Mouse (Mus musculus) hindbrain, embryonic 14.5 days (tissue): ENCODE measurements around the gene Srgap1. TPM values are rescaled to one million over a fixed set of nuclear protein-coding genes. Genes with fewer than 3 reads are reported as not detected.
A peak's percentile ranks its signal among the peaks of the same experiment; 100 is the strongest.

Experiments
- ATAC-seq: fragments of 200-750 bp; cut with Nextera tagmentation; 2 replicates; pipeline ENCODE4 v1.8.0; 2017; ENCODE audit warnings: moderate number of reproducible peaks, mild to moderate bottlenecking, moderate TSS enrichment, moderate library complexity; ENCODE audit not compliant: low FRiP score
- DNase-seq: peaks from one replicate; pipeline ENCODE4 v3.0.0-alpha.2; 2015; ENCODE audit warnings: low spot score
- H3K27ac ChIP-seq: fragments of 300-500 bp; sonication (generic); 2 replicates; pipeline ENCODE4 v1.5.1; 2014; ENCODE audit warnings: mild to moderate bottlenecking, moderate library complexity
- H3K27me3 ChIP-seq: fragments of 300-500 bp; sonication (generic); 2 replicates; pipeline ENCODE4 v1.6.1; 2014; ENCODE audit warnings: mild to moderate bottlenecking, low read length, mixed read lengths; ENCODE audit not compliant: control insufficient read depth, insufficient read depth
- H3K36me3 ChIP-seq: fragments of 300-500 bp; sonication (generic); replicated peaks from 2 replicates; pipeline ENCODE4 v1.6.1; 2014; ENCODE audit not compliant: control insufficient read depth, insufficient read depth
- H3K4me1 ChIP-seq: fragments of 300-500 bp; sonication (generic); replicated peaks from 2 replicates; pipeline ENCODE4 v1.6.1; 2014; ENCODE audit warnings: antibody characterized with exemption, low read length, mixed read lengths; ENCODE audit not compliant: control insufficient read depth, insufficient read depth
- H3K4me2 ChIP-seq: fragments of 300-500 bp; sonication (generic); replicated peaks from 2 replicates; pipeline ENCODE4 v1.6.1; 2014; ENCODE audit warnings: mild to moderate bottlenecking, moderate library complexity
- H3K4me3 ChIP-seq: fragments of 300-500 bp; sonication (generic); replicated peaks from 2 replicates; pipeline ENCODE4 v1.5.1; 2014; ENCODE audit warnings: mild to moderate bottlenecking, low read length
- H3K9ac ChIP-seq: fragments of 300-500 bp; sonication (generic); 2 replicates; pipeline ENCODE4 v1.6.1; 2014
- H3K9me3 ChIP-seq: fragments of 300-500 bp; sonication (generic); 2 replicates; pipeline ENCODE4 v1.6.1; 2016; ENCODE audit warnings: low read length; ENCODE audit not compliant: control insufficient read depth
- WGBS: fragments of 180-500 bp; shearing (Covaris S2); extraction: QIAGEN DNeasy Blood & Tissue Kit; methylation state at CpG from one replicate; pipeline ENCODE4 v1.1.7; 2014; 5-methylcytosine and 5-hydroxymethylcytosine counted together
- polyA plus RNA-seq: library from polyadenylated mRNA; unstranded; fragments of >200 nt; fragmentation: Nextera tagmentation; extraction: Ambion mirVana; gene quantifications from 2 replicates; pipeline ENCODE4 v1.2.1, GENCODE M21; 2014

Srgap1 gene
- polyA plus RNA-seq, 1 experiment from 2014 or later = 34.6 TPM

DNA sequence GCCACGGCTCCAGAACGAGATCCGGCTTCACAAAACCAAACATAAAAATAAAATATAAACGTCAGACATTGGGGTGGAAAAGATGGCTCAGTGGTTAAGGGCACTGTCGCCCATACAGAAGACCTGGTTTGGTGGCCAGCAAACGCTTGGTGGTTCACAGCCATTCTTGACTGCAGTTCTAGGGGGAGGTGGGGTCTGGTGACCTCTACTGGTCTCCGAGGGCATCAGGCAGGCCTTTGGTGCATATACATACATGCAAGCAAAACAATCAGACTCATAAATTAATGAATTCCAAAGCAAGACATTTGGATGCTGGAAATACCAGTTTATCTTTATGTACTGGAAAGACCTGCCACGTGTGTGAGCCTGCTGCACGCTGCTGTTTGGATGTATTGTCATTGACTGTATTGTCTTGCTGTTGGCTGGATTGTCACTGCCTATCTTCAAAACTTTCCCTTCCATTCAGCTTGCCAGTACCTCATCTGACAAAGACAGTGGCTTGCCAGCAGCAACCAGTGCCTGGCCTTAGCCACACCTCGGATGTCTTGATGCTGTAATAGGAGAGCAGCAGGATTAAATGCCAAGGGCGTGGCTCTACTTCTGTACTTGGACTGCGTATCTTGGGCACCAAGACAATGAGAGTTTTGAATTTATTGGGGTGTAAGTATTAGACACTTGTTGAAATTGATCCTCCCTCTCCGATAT, 282.5 kb downstream of the Srgap1 start:
- WGBS = 81% methylated on average over 13 of the region's 13 CpGs

DNA sequence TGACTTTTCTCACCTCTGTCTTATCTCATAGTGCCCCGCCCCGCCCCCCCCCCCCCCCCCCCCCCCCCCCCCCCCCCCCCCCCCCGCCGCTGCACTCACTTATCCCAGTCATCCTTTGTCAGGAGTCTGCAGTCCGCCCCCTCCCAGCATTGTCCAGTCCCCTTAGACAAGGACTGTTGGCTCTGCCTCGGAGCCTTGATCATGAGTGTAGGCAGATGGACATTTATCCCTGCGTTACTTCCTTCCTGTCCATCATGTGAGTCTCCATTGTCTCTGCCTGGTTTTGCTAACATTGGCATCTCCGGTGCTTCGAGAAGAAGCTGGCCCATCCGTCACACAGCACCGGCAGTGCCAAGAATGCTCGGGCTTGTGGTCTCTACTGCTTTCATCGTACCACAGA, 283.9 kb downstream of the Srgap1 start:
- WGBS = 84% methylated on average over 10 of the region's 13 CpGs

More for the DNA sequence above, 282.5 kb downstream of the Srgap1 start:
- ATAC-seq (no peak), DNase-seq (no peak)
- Histone ChIP-seq H3K27me3 (no peaks in the 10 kb centered on the region), H3K27ac (peak overlapping the region; percentile 68), H3K4me3 (no peak overlapping the region), H3K9me3 (no peaks in the 10 kb centered on the region), H3K4me1 (peaks cover 12% of the 10 kb centered on the region), H3K4me2 (no peak overlapping the region), H3K9ac (no peak overlapping the region), H3K36me3 (no peaks in the 10 kb centered on the region)

DNA sequence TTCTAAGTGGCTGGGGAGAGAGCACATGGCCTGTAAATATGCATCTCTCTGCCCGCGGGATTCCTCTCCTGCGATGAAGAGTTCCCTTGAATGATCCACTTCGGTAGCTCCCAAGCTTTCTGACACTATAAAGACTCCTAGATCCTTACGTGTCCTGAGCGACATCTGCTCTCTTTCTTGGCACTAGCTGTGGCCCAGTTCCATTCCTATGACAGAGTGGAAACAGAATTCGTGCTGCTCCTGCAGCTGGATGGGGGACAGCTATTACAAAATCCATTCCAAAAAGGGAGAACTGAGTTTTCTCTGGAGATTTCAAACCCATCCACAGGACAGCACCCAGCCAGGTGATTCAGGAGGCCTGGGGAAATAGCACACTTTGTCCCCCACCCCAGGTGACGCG, 285.0 kb downstream of the Srgap1 start:
- H3K9ac ChIP-seq = no peak overlapping the region
- peaks cover 12% of the 10 kb centered on the region for H3K4me1 ChIP-seq
- ATAC-seq = no peak
- DNase-seq = no peak
- H3K9me3 ChIP-seq = no peaks in the 10 kb centered on the region
- H3K27me3 ChIP-seq = no peaks in the 10 kb centered on the region
- no peak overlapping the region for H3K27ac ChIP-seq
- WGBS = 84% methylated on average over 9 of the region's 9 CpGs
- no peaks in the 10 kb centered on the region for H3K36me3 ChIP-seq
- no peak overlapping the region for H3K4me3 ChIP-seq
- no peak overlapping the region for H3K4me2 ChIP-seq

More for the DNA sequence above, 283.9 kb downstream of the Srgap1 start:
- no peak overlapping the region for H3K9ac ChIP-seq
- H3K27ac ChIP-seq = no peak overlapping the region
- no peak for ATAC-seq
- no peaks in the 10 kb centered on the region for H3K27me3 ChIP-seq
- DNase-seq = no peak
- peaks cover 12% of the 10 kb centered on the region for H3K4me1 ChIP-seq
- no peaks in the 10 kb centered on the region for H3K9me3 ChIP-seq
- H3K4me2 ChIP-seq = no peak overlapping the region
- H3K4me3 ChIP-seq = no peak overlapping the region
- no peaks in the 10 kb centered on the region for H3K36me3 ChIP-seq

DNA sequence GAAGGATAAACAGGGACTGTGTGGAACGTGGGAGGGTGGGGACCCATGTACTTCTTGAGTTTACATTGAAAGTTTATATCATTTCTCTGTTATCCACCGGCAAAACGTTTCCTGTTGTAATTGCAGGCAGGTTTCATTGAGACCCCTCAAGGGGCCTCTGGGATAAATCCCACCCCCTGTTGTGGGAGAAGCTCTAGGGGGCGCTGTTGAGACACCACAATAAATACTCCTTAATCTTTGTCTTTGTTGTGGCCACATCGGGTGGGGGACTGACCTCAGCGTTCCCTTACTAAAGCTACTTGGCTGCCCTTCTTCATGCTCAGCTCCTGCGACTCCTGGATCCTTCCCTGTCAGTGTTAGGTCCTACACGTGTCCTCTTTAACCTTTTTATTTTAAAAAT, 288.0 kb downstream of the Srgap1 start:
- H3K9ac ChIP-seq = no peak overlapping the region
- no peak overlapping the region for H3K4me3 ChIP-seq
- DNase-seq = no peak
- H3K36me3 ChIP-seq = no peaks in the 10 kb centered on the region
- H3K27ac ChIP-seq = no peak overlapping the region
- WGBS = 51% methylated on average over 8 of the region's 8 CpGs
- ATAC-seq = no peak
- H3K4me1 ChIP-seq = no peaks in the 10 kb centered on the region
- no peak overlapping the region for H3K4me2 ChIP-seq
- H3K9me3 ChIP-seq = no peaks in the 10 kb centered on the region
- no peaks in the 10 kb centered on the region for H3K27me3 ChIP-seq

DNA sequence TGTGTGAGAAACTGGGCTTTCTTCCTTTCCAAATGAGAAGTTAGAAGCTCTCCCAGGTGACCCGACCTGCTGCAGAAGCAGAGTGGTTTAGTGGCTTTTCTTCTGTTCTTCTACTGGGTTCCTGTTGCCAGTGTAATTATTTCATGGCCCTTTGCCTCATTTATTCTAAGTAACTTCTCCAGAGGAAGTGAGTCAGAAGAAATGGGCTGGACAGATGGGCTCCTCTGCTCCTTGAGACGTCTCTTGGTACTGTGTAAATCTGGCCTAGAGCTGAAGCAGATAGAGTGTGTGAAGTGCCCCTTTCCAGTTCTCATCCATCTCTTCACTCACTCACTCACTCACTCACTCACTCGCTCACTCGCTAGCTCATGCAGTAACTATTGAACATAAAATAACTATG, 290.4 kb downstream of the Srgap1 start:
- ATAC-seq = no peak
- Histone ChIP-seq H3K4me2 (no peak overlapping the region), H3K27me3 (no peaks in the 10 kb centered on the region), H3K4me3 (no peak overlapping the region), H3K4me1 (no peaks in the 10 kb centered on the region), H3K9me3 (no peaks in the 10 kb centered on the region), H3K27ac (no peak overlapping the region), H3K9ac (no peak overlapping the region), H3K36me3 (peaks cover 6% of the 10 kb centered on the region; the same call in 1 of the 2 replicates)
- no peak for DNase-seq
- 85% methylated on average over 4 of the region's 4 CpGs for WGBS

DNA sequence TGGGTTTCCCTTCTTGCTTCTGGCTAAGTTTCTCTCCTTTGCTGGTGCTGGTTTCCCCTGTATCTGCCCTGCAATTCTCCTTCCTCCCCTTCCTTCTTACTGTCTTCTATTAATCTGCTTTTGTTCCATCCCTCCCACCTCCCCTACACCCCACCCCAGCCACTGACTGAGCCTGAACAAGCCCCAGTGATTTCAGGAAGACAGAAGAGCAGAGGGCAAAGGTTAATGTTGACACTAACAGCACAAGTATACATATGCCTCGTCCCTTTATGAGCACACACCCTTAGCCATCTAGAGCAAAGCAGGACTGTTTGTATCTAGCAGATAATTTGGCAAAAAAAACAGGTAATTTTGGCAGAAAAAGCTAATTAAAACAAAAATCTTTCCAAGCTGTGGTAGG, 291.3 kb downstream of the Srgap1 start:
- WGBS = 44% methylated on average over 1 of the region's 1 CpGs
- H3K4me2 ChIP-seq = no peak overlapping the region
- H3K27me3 ChIP-seq = no peaks in the 10 kb centered on the region
- no peaks in the 10 kb centered on the region for H3K4me1 ChIP-seq
- H3K9ac ChIP-seq = no peak overlapping the region
- no peak for ATAC-seq
- no peak overlapping the region for H3K4me3 ChIP-seq
- peaks cover 6% of the 10 kb centered on the region for H3K36me3 ChIP-seq
- no peaks in the 10 kb centered on the region for H3K9me3 ChIP-seq
- no peak overlapping the region for H3K27ac ChIP-seq
- DNase-seq = no peak

DNA sequence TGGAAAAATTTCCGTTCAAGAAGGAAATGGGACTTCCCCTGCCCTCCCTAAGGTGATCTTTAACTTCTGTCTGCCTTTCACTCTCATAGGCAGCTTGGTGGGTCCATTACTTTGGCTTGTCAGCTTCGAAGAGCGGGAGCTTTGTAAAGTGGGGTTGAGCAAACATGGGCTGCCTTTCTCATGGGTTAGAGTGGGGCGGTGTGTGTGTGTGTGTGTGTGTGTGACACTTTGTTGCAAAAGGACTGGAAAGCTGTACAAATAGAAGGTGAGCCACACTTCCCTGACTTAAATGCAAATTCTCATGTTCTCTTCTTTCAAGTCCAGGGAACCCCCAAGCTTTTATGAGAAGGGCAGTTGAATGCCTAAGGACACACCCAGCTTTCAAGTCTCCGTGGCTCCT, 292.9 kb downstream of the Srgap1 start:
- Histone ChIP-seq H3K4me3 (no peak overlapping the region), H3K27ac (no peak overlapping the region), H3K9ac (no peak overlapping the region), H3K4me1 (no peaks in the 10 kb centered on the region), H3K27me3 (no peaks in the 10 kb centered on the region), H3K4me2 (no peak overlapping the region), H3K36me3 (peaks cover 14% of the 10 kb centered on the region), H3K9me3 (no peaks in the 10 kb centered on the region)
- DNase-seq = no peak
- WGBS = 89% methylated on average over 5 of the region's 5 CpGs
- no peak for ATAC-seq

DNA sequence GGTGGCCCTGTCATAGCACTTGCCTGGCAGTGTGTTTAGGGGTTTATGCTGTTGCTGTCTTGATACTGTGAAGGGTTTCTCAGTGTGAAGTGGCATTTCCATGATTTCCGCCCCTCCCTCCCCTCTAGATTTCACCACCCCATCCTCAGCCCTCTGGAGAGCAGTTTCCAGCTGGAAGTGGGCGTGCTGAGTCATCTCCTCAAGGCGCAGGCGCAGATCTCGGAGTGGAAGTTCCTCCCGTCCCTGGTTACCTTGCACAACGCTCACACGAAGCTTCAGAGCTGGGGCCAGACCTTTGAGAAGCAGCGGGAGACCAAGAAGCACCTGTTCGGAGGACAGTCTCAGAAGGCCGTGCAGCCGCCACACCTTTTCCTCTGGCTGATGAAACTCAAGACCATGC, 296.9 kb downstream of the Srgap1 start:
- H3K9ac ChIP-seq = no peak overlapping the region
- H3K9me3 ChIP-seq = no peaks in the 10 kb centered on the region
- peaks cover 40% of the 10 kb centered on the region for H3K36me3 ChIP-seq
- no peaks in the 10 kb centered on the region for H3K4me1 ChIP-seq
- no peak for ATAC-seq
- no peak overlapping the region for H3K4me2 ChIP-seq
- 95% methylated on average over 12 of the region's 12 CpGs for WGBS
- H3K27me3 ChIP-seq = no peaks in the 10 kb centered on the region
- H3K27ac ChIP-seq = no peak overlapping the region
- no peak for DNase-seq
- no peak overlapping the region for H3K4me3 ChIP-seq

DNA sequence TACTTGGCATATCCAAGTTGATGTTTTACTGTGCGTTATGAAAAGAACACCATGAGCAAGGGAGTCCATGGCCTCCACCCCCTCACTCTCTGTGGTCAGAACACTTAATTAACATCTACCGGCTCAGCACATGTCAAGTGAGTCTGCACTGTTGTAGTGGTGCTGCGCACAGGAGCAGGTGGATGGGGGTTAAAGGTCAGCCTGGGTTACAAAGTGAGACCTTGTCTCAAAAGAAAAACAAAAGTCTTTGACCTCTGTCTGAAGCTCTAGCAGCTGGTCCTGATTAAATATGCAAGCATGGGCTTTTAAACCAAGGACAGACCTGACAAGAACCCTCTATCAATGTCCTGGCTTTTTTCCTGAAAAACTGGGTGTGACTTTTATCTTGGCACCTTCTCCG, 304.8 kb downstream of the Srgap1 start:
- Histone ChIP-seq H3K9ac (no peak overlapping the region), H3K4me1 (peaks cover 9% of the 10 kb centered on the region; the same call in 1 of the 2 replicates), H3K9me3 (no peaks in the 10 kb centered on the region), H3K27ac (no peak overlapping the region), H3K4me3 (no peak overlapping the region), H3K27me3 (no peaks in the 10 kb centered on the region), H3K4me2 (no peak overlapping the region), H3K36me3 (peaks cover 10% of the 10 kb centered on the region; the same call in 1 of the 2 replicates)
- DNase-seq (no peak), ATAC-seq (no peak)
- WGBS = 28% methylated on average over 4 of the region's 4 CpGs
